Mouse (Mus musculus) left cerebral cortex, postnatal 10 days (tissue): Measurements from ENCODE around the gene Clp1. TPM values are rescaled to one million over a fixed set of nuclear protein-coding genes. Genes with fewer than 3 reads are reported as not detected.
A peak's percentile ranks its signal among the peaks of the same experiment; 100 is the strongest.
"Not testable (repeated sequence)": the region's sequence is repeated elsewhere in the genome, so short reads cannot be mapped to it uniquely, and the experiment has no call there.

Experiments used
- DNase-seq, 2 experiments: peaks; one replicate each; pipeline ENCODE4 v3.0.0; 2021 to 2022; ENCODE audit warnings: low spot score in 2 of 2, mixed read lengths in 1 of 2; ENCODE audit errors: extremely low spot score in 1 of 2
- intact Hi-C: fragments of 180-260 bp; cut with DNase I; formaldehyde crosslinking; loops from one replicate; pipeline ENCODE4 v1.15.1; 2025
- total RNA-seq, 2 experiments: library from RNA; stranded (reverse); gene quantifications; 2 replicates each; pipeline ENCODE4 v1.2.3; 2021

The Clp1 gene
- total RNA-seq, 2 experiments from 2014 or later, result 8.0 to 8.3 TPM

GRCm38 (mm10) chr2:84741841-84742450 is 14.8 kb upstream of the Clp1 start:
- no peak for DNase-seq
- intact Hi-C loops, result loop anchor here (5.0 kb wide), 1 partner anchor 55 kb away; the partner anchor contains the start of gene Ube2l6

- DNase-seq, result no peak
- intact Hi-C loops, result loop anchor here (5.0 kb wide), 1 partner anchor 57 kb away; the partner anchor contains the start of gene Ube2l6
Measured at GRCm38 (mm10) chr2:84740608-84741333, 13.6 kb upstream of the Clp1 start.

- DNase-seq, result peak in 1 of 2 experiments; percentile 41
- intact Hi-C loops, result loop anchor here (10.0 kb wide), 1 partner anchor 306 kb away; the partner anchor contains the start of gene Tnks1bp1
Measured at GRCm38 (mm10) chr2:84738271-84738911, 11.2 kb upstream of the Clp1 start.

GRCm38 (mm10) chr2:84737451-84737925 is 10.3 kb upstream of the Clp1 start:
- intact Hi-C loops, result loop anchor here (10.0 kb wide), 1 partner anchor 307 kb away; the partner anchor contains the start of gene Tnks1bp1
- peak in 1 of 2 experiments; percentile 36 for DNase-seq

- no peak for DNase-seq
- intact Hi-C loops, result loop anchor here (10.0 kb wide), 1 partner anchor 308 kb away; the partner anchor contains the start of gene Tnks1bp1
Measured at GRCm38 (mm10) chr2:84736312-84737161, 9.4 kb upstream of the Clp1 start.

GRCm38 (mm10) chr2:84735346-84735920 is 8.3 kb upstream of the Clp1 start:
- DNase-seq, result no peak
- intact Hi-C loops, result loop anchor here (10.0 kb wide), 1 partner anchor 309 kb away; the partner anchor contains the start of gene Tnks1bp1

- intact Hi-C loops, result loop anchor here (10.0 kb wide), 1 partner anchor 310 kb away; the partner anchor contains the start of gene Tnks1bp1
- DNase-seq, result no peak
Measured at GRCm38 (mm10) chr2:84734919-84735318, 7.8 kb upstream of the Clp1 start.

- intact Hi-C loops, result loop anchor here (10.0 kb wide), 1 partner anchor 310 kb away; the partner anchor contains the start of gene Tnks1bp1
- DNase-seq, result peak in 1 of 2 experiments; percentile 37
Measured at GRCm38 (mm10) chr2:84734351-84734864, 7.3 kb upstream of the Clp1 start.

GRCm38 (mm10) chr2:84733579-84734300 is 6.6 kb upstream of the Clp1 start, which contains the start of gene Ypel4:
Gene Ypel4 (plus strand): TSS chr2:84734058.
- intact Hi-C loops, result loop anchor here (10.0 kb wide), 1 partner anchor 311 kb away; the partner anchor contains the start of gene Tnks1bp1
- DNase-seq, result peak in 1 of 2 experiments; percentile 64

GRCm38 (mm10) chr2:84732394-84732793 is 5.2 kb upstream of the Clp1 start:
- no peak for DNase-seq
- intact Hi-C loops, result loop anchor here (10.0 kb wide), 1 partner anchor 312 kb away; the partner anchor contains the start of gene Tnks1bp1

GRCm38 (mm10) chr2:84731206-84731605 is 4.1 kb upstream of the Clp1 start:
- intact Hi-C loops, result loop anchor here (10.0 kb wide), 1 partner anchor 314 kb away; the partner anchor contains the start of gene Tnks1bp1
- no peak for DNase-seq

GRCm38 (mm10) chr2:84728191-84728590 is 1.0 kb upstream of the Clp1 start:
- intact Hi-C loops, DNase-seq: not testable (repeated sequence)

- intact Hi-C loops, result no loop called here
- DNase-seq, result no peak
Measured at GRCm38 (mm10) chr2:84726716-84727115, 434 bp downstream of the Clp1 start.

GRCm38 (mm10) chr2:84725770-84726169 is 1.4 kb downstream of the Clp1 start:
- no peak for DNase-seq
- intact Hi-C loops, result no loop called here

GRCm38 (mm10) chr2:84723856-84724255 is 3.3 kb downstream of the Clp1 start:
- no peak for DNase-seq
- intact Hi-C loops, result no loop called here

GRCm38 (mm10) chr2:84721182-84721581 is 6.0 kb downstream of the Clp1 start:
- intact Hi-C loops, result no loop called here
- DNase-seq, result no peak

GRCm38 (mm10) chr2:84720718-84721117 is 6.4 kb downstream of the Clp1 start:
- DNase-seq, result no peak
- intact Hi-C loops, result no loop called here
